Mouse (Mus musculus) heart, embryonic 13.5 days (tissue): Measurements from ENCODE around the gene Iqcf6. TPM values are rescaled to one million over a fixed set of nuclear protein-coding genes. Genes with fewer than 3 reads are reported as not detected.
"Not testable (repeated sequence)": the region's sequence is repeated elsewhere in the genome, so short reads cannot be mapped to it uniquely, and the experiment has no call there.

Experiments used
- ATAC-seq: fragments of 200-750 bp; cut with Nextera tagmentation; 2 replicates; pipeline ENCODE4 v1.8.0; 2017; ENCODE audit warnings: moderate TSS enrichment; ENCODE audit not compliant: insufficient number of reproducible peaks, low FRiP score, low TSS enrichment; ENCODE audit errors: extremely low read depth
- H3K27ac ChIP-seq: fragments of 300-500 bp; sonication (generic); replicated peaks from 2 replicates; pipeline ENCODE4 v1.5.1; 2015; ENCODE audit warnings: moderate library complexity, mild to moderate bottlenecking, inconsistent platforms
- H3K27me3 ChIP-seq: fragments of 300-500 bp; sonication (generic); replicated peaks from 2 replicates; pipeline ENCODE4 v1.6.1; 2015; ENCODE audit warnings: mild to moderate bottlenecking, inconsistent platforms
- H3K36me3 ChIP-seq: fragments of 300-500 bp; sonication (generic); 2 replicates; pipeline ENCODE4 v1.6.1; 2015; ENCODE audit warnings: mild to moderate bottlenecking, inconsistent platforms
- H3K4me1 ChIP-seq: fragments of 300-500 bp; sonication (generic); 2 replicates; pipeline ENCODE4 v1.6.1; 2015; ENCODE audit warnings: inconsistent platforms
- H3K4me2 ChIP-seq: fragments of 300-500 bp; sonication (generic); 2 replicates; pipeline ENCODE4 v1.6.1; 2015; ENCODE audit warnings: inconsistent platforms, mild to moderate bottlenecking, moderate library complexity
- H3K4me3 ChIP-seq: fragments of 300-500 bp; sonication (generic); 2 replicates; pipeline ENCODE4 v1.5.1; 2015; ENCODE audit warnings: moderate library complexity, mild to moderate bottlenecking, inconsistent platforms
- H3K9ac ChIP-seq: fragments of 300-500 bp; sonication (generic); 2 replicates; pipeline ENCODE4 v1.6.1; 2015; ENCODE audit warnings: inconsistent platforms, mild to moderate bottlenecking, moderate library complexity
- H3K9me3 ChIP-seq: fragments of 300-500 bp; sonication (generic); 2 replicates; pipeline ENCODE4 v1.6.1; 2016; ENCODE audit warnings: inconsistent platforms
- WGBS: fragments of 180-500 bp; shearing (Covaris S2); methylation state at CpG from one replicate; pipeline ENCODE4 v1.1.7; 2015; ENCODE audit warnings: mixed read lengths; 5-methylcytosine and 5-hydroxymethylcytosine counted together
- polyA plus RNA-seq: library from polyadenylated mRNA; unstranded; fragments of >200 nt; fragmentation: Nextera tagmentation; extraction: Ambion mirVana; gene quantifications from 2 replicates; pipeline ENCODE4 v1.2.1, GENCODE M21; 2015

Iqcf6 gene
- polyA plus RNA-seq = not detected in 2 replicates

DNA sequence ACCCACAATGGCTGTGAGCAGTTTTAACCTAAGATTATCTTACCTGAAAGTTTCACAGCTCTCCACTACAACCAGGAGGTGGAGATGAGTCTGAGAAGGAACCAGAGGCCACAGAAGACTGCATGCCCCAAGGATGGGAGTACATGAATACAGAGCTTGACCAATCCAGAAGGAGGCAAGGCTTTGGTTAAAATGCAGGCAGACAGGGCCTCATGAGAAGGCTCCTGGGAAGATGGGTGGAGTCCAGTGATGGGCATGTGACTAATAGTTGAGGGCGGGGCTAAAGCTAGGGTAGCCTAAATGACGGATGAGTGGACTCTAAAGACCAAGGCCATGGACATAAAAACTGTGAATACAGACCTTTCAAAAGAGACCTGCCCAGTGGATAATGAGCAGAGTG, at the start of gene Iqcf6:
Gene Iqcf6, plus strand, starts transcription at position 301 of the 400 bp plus-strand sequence.
- Histone ChIP-seq H3K4me3 (no peak within 1 kb of the TSS), H3K4me1 (peaks cover 4% of the 10 kb centered on the region), H3K4me2 (no peak within 1 kb of the TSS), H3K9ac (no peak within 1 kb of the TSS), H3K27me3 (0 out of 2 replicates have a peak, but pooled peaks cover 8% of the 10 kb centered on the region), H3K36me3 (no peaks in the 10 kb centered on the region), H3K9me3 (no peaks in the 10 kb centered on the region), H3K27ac (no peak within 1 kb of the TSS)
- ATAC-seq = no peak
- WGBS = 62% methylated on average over 2 of the region's 2 CpGs

DNA sequence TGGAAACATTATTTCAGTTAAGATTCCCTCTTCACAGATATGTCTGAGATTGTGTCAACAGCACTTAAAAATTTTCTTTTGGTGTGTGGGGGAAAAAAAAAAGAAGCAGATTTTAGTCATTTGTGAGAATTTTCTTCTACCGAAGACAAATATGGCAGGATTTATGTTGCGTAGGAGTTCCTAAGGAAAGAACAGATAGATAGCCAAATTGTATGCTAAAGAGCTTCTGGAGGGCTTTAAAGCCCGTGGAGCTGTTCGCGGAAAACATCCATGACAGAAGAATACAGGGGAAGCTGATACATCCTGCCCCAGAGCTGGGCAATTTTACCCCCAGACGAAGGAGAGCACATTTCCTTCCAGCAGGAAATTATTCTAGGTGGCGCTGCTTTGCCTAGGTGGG, 46.4 kb upstream of the Iqcf6 start:
- H3K4me1 ChIP-seq = no peaks in the 10 kb centered on the region
- no peak overlapping the region for H3K9ac ChIP-seq
- peaks cover 4% of the 10 kb centered on the region; the same call in 1 of the 2 replicates for H3K9me3 ChIP-seq
- 77% methylated on average over 7 of the region's 7 CpGs for WGBS
- no peaks in the 10 kb centered on the region for H3K36me3 ChIP-seq
- no peak overlapping the region for H3K4me2 ChIP-seq
- no peak for ATAC-seq
- no peak overlapping the region for H3K4me3 ChIP-seq
- no peaks in the 10 kb centered on the region for H3K27me3 ChIP-seq
- H3K27ac ChIP-seq = no peak overlapping the region

DNA sequence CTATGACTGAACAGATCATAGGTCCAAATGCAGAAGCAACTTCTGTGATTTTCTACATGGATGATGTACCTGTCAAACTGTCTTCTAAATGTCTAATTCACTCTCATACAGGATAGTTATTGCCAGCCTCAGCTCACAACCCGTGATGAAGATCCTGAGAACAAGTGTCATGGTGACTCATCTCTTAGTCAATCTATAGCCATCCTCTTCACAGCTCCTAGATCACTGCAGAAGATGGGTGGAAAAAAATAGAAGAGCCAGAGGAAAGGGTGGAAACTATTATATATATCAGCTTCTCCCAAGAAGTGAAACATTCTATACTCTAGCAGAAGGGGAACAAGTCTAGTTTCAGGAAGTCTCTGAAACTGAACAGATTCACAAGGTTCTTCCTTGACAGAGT, 43.8 kb upstream of the Iqcf6 start:
- Histone ChIP-seq H3K4me2 (no peak overlapping the region), H3K36me3 (no peaks in the 10 kb centered on the region), H3K9ac (no peak overlapping the region), H3K4me1 (no peaks in the 10 kb centered on the region), H3K27me3 (no peaks in the 10 kb centered on the region), H3K4me3 (no peak overlapping the region), H3K9me3 (peaks cover 4% of the 10 kb centered on the region; the same call in 1 of the 2 replicates), H3K27ac (no peak overlapping the region)
- ATAC-seq = no peak
- WGBS = 55% methylated on average over 1 of the region's 1 CpGs

DNA sequence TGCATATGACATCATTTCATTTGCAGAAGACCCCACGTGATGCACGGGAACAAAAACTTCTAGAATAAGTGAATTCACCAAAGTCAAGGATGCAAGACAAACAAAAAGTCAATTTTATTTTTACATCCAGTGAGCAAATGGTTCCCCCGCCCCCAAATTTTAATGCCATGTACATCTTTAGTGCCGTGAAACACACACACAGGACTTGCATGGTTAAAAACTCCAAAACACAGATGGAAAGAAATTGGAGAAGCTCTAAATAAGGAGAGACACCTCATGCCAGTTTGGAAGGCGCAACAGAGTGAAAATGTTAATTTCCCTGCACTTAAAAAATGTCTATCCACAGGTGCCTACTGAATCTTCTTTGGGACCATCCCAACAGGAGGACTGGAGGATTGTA, 34.2 kb upstream of the Iqcf6 start:
- WGBS = 77% methylated on average over 5 of the region's 5 CpGs
- H3K27me3 ChIP-seq = no peaks in the 10 kb centered on the region; the same call in 1 of the 2 replicates
- no peak for ATAC-seq

DNA sequence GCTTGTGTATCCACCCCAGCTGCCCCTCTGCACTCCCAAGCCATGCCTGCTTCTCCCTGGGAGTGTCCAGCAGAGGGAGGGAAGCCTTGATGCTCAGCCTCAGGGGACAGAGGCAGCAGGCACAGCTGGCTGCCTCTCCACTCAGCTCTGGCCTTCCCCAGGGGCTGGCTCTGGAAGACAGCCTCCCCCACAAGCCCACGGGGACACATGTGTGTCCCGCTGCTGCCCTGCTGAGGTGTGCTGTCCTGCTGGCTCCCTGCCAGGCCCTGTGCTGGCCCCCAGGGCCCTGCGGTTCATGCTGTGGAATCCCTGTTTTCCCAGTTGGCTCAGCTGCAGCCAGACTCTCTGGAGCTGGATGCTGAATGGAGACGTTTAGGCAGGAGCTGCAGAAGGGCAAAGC, 31.0 kb upstream of the Iqcf6 start:
- H3K9ac ChIP-seq, ATAC-seq, H3K4me2 ChIP-seq, H3K4me1 ChIP-seq, H3K36me3 ChIP-seq, H3K27ac ChIP-seq, H3K9me3 ChIP-seq, H3K4me3 ChIP-seq: not testable (repeated sequence)
- WGBS = 0% methylated on average over 4 of the region's 4 CpGs
- H3K27me3 ChIP-seq = peaks cover 10% of the 10 kb centered on the region

More for the DNA sequence above, 34.2 kb upstream of the Iqcf6 start:
- no peak overlapping the region for H3K9ac ChIP-seq
- no peak overlapping the region for H3K4me2 ChIP-seq
- H3K36me3 ChIP-seq = no peaks in the 10 kb centered on the region
- no peak overlapping the region for H3K27ac ChIP-seq
- no peak overlapping the region for H3K4me3 ChIP-seq
- H3K9me3 ChIP-seq = no peaks in the 10 kb centered on the region
- H3K4me1 ChIP-seq = peaks cover 8% of the 10 kb centered on the region

DNA sequence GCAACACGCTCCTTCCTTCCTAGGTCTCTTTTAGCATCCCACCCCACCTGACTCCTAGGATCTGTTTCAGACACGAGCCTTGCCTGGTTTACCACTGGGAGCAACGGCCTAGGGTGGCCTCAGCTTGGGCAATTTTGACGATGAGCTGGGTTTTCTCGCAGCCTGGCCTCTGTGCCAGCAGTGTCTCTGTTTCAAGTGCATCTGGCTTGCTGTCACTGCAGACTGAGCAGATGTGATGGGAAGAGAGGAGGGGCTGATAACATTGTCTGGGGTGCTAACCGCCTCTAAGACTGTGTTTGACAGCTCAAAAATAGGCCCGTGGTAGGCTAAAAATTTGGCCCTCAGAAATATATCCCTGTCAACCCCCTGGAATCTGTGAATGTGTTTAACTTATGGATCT, 30.5 kb upstream of the Iqcf6 start:
- peaks cover 8% of the 10 kb centered on the region for H3K4me1 ChIP-seq
- no peak for ATAC-seq
- no peak overlapping the region for H3K27ac ChIP-seq
- H3K9me3 ChIP-seq = no peaks in the 10 kb centered on the region
- H3K27me3 ChIP-seq = peaks cover 10% of the 10 kb centered on the region
- H3K9ac ChIP-seq = no peak overlapping the region
- H3K36me3 ChIP-seq = no peaks in the 10 kb centered on the region
- H3K4me2 ChIP-seq = no peak overlapping the region
- WGBS = 33% methylated on average over 7 of the region's 7 CpGs
- no peak overlapping the region for H3K4me3 ChIP-seq

DNA sequence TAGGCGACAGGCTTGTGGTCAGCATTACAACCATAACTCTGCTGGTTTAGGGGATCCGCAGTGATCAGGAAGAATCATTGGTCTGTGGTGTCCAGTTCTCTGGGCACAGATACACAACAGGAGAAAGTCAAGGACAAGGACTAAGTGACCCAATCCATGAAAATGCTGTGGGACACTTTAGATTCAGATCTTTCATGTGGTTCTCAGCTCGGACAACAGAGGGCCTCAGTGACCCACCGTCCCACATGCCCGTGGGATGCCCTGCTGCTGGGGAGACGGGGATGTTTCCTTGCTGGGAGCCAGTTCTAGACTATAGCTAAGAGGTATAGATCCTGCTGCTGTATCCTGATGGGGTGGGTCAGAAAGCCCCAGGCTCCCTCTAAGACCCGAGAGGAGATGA, 27.9 kb upstream of the Iqcf6 start:
- 29% methylated on average over 7 of the region's 7 CpGs for WGBS
- no peak overlapping the region for H3K4me3 ChIP-seq
- peaks cover 8% of the 10 kb centered on the region for H3K4me1 ChIP-seq
- no peak overlapping the region for H3K4me2 ChIP-seq
- ATAC-seq = no peak
- no peak overlapping the region for H3K27ac ChIP-seq
- H3K9me3 ChIP-seq = no peaks in the 10 kb centered on the region
- H3K27me3 ChIP-seq = peaks cover 10% of the 10 kb centered on the region
- H3K36me3 ChIP-seq = no peaks in the 10 kb centered on the region
- no peak overlapping the region for H3K9ac ChIP-seq

DNA sequence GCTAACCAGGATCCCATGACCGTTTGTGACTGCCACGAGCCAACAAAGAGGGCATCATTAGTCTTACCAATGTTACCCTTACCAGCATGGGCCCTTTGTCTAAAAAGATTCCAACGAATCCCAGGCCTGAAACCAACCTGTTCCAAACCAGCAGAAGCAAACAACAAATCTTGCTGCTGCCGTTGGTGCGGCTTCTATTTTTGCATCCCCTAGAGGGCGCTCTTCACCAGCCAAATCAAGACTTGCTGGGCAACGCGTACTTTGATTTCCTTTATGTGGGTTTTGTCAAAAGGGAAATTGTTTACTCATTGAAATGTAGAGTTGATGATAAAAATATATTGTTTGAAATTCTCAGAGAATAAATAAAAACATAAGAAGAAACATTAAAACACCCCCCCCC, 25.8 kb upstream of the Iqcf6 start:
- no peaks in the 10 kb centered on the region for H3K36me3 ChIP-seq
- H3K27me3 ChIP-seq = peaks cover 10% of the 10 kb centered on the region
- no peaks in the 10 kb centered on the region for H3K9me3 ChIP-seq
- no peak overlapping the region for H3K27ac ChIP-seq
- peaks cover 7% of the 10 kb centered on the region for H3K4me1 ChIP-seq
- no peak overlapping the region for H3K4me2 ChIP-seq
- no peak overlapping the region for H3K9ac ChIP-seq
- H3K4me3 ChIP-seq = no peak overlapping the region
- WGBS = 26% methylated on average over 8 of the region's 8 CpGs
- ATAC-seq = no peak

DNA sequence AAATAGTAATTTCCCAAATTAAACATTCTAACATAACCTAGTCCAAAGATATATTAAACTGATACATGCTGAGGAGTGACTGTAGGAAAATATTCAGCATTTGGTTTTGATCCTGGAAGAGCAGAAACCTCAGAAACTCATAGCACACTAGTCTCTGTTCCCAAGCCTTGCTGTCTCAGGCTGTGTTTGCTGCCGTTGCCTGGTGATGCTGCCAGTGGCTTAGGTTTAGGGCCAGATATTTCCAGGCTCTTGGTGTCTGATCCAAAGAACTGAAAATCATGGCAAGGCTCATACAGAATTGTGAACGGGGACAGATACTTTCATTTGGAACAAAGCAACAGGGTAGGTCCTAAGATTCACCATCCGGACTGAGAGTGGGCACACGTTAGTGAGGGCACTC, 15.7 kb upstream of the Iqcf6 start:
- Histone ChIP-seq H3K27me3 (0 out of 2 replicates have a peak, but pooled peaks cover 2% of the 10 kb centered on the region), H3K4me2 (no peak overlapping the region), H3K9ac (no peak overlapping the region), H3K4me1 (no peaks in the 10 kb centered on the region), H3K27ac (no peak overlapping the region), H3K4me3 (no peak overlapping the region), H3K9me3 (peaks cover 6% of the 10 kb centered on the region; the same call in 1 of the 2 replicates), H3K36me3 (no peaks in the 10 kb centered on the region)
- no peak for ATAC-seq
- 74% methylated on average over 4 of the region's 4 CpGs for WGBS

DNA sequence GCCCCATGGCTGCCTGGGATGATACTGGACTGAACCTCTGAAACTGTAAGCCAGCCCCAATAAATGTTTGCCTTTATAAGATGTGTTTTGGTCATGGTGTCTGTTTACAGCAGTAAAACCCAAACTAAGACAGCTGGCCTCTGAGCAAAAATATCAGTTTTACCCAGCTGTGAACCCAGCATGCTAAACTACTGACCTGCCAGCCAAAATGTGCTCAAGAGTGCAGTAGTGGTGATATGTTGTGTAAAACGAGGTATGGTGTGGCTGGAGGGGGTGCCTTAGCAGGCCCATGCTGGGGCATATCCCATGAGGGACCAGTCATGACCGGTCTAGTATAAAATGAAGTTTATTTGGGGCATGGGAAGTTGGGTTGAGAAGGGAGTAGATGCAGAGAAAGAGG, 12.4 kb upstream of the Iqcf6 start:
- H3K4me3 ChIP-seq = no peak overlapping the region
- ATAC-seq = no peak
- 53% methylated on average over 2 of the region's 2 CpGs for WGBS

DNA sequence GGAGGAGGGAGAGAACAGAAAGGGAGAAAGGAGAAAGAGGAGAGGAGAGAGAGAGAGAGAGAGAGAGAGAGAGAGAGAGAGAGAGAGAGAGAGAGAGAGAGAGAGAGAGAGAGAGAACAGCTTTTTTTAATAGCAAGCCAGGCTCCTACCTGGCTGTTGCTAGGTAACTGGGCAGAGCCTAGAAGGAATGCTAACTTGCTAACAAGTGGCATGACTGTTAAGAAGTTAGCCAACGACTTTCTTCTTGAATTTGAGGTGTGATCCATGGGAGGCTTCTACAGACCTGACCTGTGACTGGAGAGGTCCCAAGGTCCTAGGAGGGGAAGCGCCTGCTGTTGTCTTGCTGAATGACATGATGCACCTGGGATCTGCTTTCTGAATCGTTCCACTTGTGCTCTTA, 11.8 kb upstream of the Iqcf6 start:
- 44% methylated on average over 3 of the region's 3 CpGs for WGBS
- no peaks in the 10 kb centered on the region for H3K4me1 ChIP-seq
- no peak for ATAC-seq
- 0 out of 2 replicates have a peak, but pooled peaks cover 2% of the 10 kb centered on the region for H3K27me3 ChIP-seq
- no peak overlapping the region for H3K9ac ChIP-seq
- no peak overlapping the region for H3K27ac ChIP-seq
- no peak overlapping the region for H3K4me3 ChIP-seq
- H3K4me2 ChIP-seq = no peak overlapping the region
- H3K9me3 ChIP-seq = peaks cover 5% of the 10 kb centered on the region; the same call in 1 of the 2 replicates
- no peaks in the 10 kb centered on the region for H3K36me3 ChIP-seq

More for the DNA sequence above, 12.4 kb upstream of the Iqcf6 start:
- H3K27ac ChIP-seq = no peak overlapping the region
- H3K4me2 ChIP-seq = no peak overlapping the region
- 0 out of 2 replicates have a peak, but pooled peaks cover 2% of the 10 kb centered on the region for H3K27me3 ChIP-seq
- no peaks in the 10 kb centered on the region for H3K36me3 ChIP-seq
- no peak overlapping the region for H3K9ac ChIP-seq
- H3K4me1 ChIP-seq = no peaks in the 10 kb centered on the region
- H3K9me3 ChIP-seq = no peaks in the 10 kb centered on the region

DNA sequence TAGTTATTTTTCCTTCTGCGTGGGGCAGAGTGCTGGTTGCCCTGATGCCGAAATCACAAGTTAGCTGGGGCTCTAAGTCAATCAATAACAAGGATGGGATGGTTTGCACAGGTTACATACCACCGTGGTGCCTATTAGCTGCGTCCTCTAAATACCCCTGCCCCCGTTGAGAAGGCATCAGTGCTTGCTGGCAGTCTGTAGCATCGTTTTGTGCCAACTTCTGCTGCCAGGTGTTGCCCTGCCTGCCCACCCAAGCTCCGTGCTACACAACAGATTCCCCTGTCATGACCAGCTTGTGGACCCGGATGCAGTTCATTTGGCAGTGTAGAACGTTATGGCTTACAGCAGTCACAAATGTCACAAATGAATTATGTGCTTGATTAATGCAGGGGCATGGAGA, 10.1 kb upstream of the Iqcf6 start:
- 70% methylated on average over 9 of the region's 9 CpGs for WGBS
- Histone ChIP-seq H3K9ac (no peak overlapping the region), H3K4me3 (no peak overlapping the region), H3K27me3 (0 out of 2 replicates have a peak, but pooled peaks cover 2% of the 10 kb centered on the region), H3K27ac (no peak overlapping the region), H3K9me3 (peaks cover 11% of the 10 kb centered on the region), H3K4me2 (no peak overlapping the region), H3K4me1 (no peaks in the 10 kb centered on the region), H3K36me3 (no peaks in the 10 kb centered on the region)
- no peak for ATAC-seq
